Mouse (Mus musculus) ES-E14 (cell line): ENCODE measurements around the gene Gm45808.

Source experiments
- CHD2 ChIP-seq: IDR thresholded peaks from 2 replicates; pipeline ENCODE4 v1.6.1; 2014; ENCODE audit warnings: mild to moderate bottlenecking, low read depth, low read length, inconsistent platforms
- MAFK ChIP-seq: IDR thresholded peaks from 2 replicates; pipeline ENCODE4 v1.6.1; 2014; ENCODE audit warnings: mild to moderate bottlenecking, low read depth, low read length, inconsistent platforms; ENCODE audit not compliant: insufficient read depth
- ZNF384 ChIP-seq: IDR thresholded peaks from 2 replicates; pipeline ENCODE4 v1.6.1; 2012; ENCODE audit warnings: low read depth, low read length, inconsistent platforms

DNA sequence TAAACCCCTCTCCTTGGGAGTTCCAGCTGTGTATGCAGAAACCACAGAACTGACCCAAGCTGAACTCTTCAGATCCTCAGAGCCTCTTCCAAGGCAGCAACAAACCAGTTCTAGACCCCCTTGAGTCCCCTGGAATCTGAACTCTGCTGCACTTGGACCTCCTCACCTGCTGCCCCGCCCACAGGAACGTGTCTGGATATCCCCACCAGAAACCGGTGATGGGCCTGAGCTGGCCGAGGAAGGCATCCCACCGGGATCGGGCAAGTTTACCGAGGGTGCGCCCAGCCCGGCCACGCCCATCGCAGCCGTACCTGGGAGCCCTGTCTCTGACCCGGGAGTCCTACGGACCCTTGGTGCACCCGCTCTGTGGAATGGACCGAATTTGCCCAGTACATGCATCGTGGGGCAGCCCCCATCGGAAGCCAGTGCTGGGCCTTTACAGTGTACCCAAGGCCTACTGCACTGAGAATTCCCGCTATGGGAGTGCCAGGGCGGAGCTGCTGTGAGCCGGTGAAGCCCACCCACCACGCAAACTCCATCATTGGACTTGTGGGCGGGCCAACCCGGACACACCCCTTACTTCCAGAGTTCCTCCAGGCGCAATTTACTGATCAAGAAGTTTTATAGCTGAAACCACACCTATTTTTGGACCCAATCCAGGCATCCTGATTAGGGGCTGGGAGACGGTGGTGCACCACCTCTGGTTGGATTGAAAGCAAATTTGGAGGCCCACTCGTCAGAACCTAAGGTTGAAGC lies 66.6 kb downstream of the Gm45808 start:
- no peak for TF ChIP-seq ZNF384
- no peak for TF ChIP-seq CHD2
- no peak for TF ChIP-seq MAFK
